Mouse (Mus musculus): ENCODE results near the gene Eef1akmt3. TPM values are rescaled to one million over a fixed set of nuclear protein-coding genes. Genes with fewer than 3 reads are reported as not detected.
A peak's percentile ranks its signal among the peaks of the same experiment; 100 is the strongest.

Gene Eef1akmt3
- polyA plus RNA-seq, 1 experiment from 2014 or later: 0.30 TPM

- H3K36me3 ChIP-seq (ENCODE audit: control insufficient read depth, insufficient read depth, low read length): peaks cover 22% of the 10 kb centered on the region
- peaks cover 6 to 8% of the 10 kb centered on the region in 2 experiments; a peak in 3 of 4 replicates for H3K4me1 ChIP-seq (ENCODE audit: control insufficient read depth in 2 of 2, insufficient read depth in 2 of 2, low read length in 2 of 2)
- H3K9ac ChIP-seq (ENCODE audit: low read length): no peak within 1 kb of the TSS
- H3K27ac ChIP-seq (replicated peaks in 1 of 2; ENCODE audit: control insufficient read depth in 1 of 2, insufficient read depth in 1 of 2, low read depth in 2 of 2, low read length in 2 of 2): no peak within 1 kb of the TSS
- peak within 1 kb of the TSS in 1 of 2 experiments; percentile 12; a peak in 2 of 4 replicates for H3K4me3 ChIP-seq (ENCODE audit: control insufficient read depth in 1 of 2, insufficient read depth in 1 of 2, low read depth in 1 of 2, low read length in 2 of 2)
- no peaks in the 10 kb centered on the region for H3K9me3 ChIP-seq (ENCODE audit: control insufficient read depth, low read length)
- H3K4me2 ChIP-seq (ENCODE audit: low read length): peak within 1 kb of the TSS; percentile 47
- ATAC-seq (ENCODE audit: insufficient number of reproducible peaks, insufficient read depth, low FRiP score, low read depth): no peak
- peaks cover 54% of the 10 kb centered on the region for H3K27me3 ChIP-seq (ENCODE audit: control insufficient read depth, insufficient read depth, low read length)
- 34% methylated on average over 5 of the region's 5 CpGs for WGBS
Observed at GRCm38 (mm10) chr10:127047954-127048353, 6.6 kb upstream of the Eef1akmt3 start, which contains the start of gene Cyp27b1. TSS of gene Cyp27b1 (plus strand) at chr10:127048250.

- WGBS: 81% methylated on average over 6 of the region's 6 CpGs
- H3K4me2 ChIP-seq (ENCODE audit: low read length): no peak overlapping the region
- peaks cover 0 to 6% of the 10 kb centered on the region in 2 experiments; a peak in 3 of 4 replicates for H3K4me1 ChIP-seq (ENCODE audit: control insufficient read depth in 2 of 2, insufficient read depth in 2 of 2, low read length in 2 of 2)
- H3K27me3 ChIP-seq (ENCODE audit: control insufficient read depth, insufficient read depth, low read length): peaks cover 17% of the 10 kb centered on the region
- no peak for ATAC-seq (ENCODE audit: insufficient number of reproducible peaks, insufficient read depth, low FRiP score, low read depth)
- no peak overlapping the region for H3K27ac ChIP-seq (replicated peaks in 1 of 2; ENCODE audit: control insufficient read depth in 1 of 2, insufficient read depth in 1 of 2, low read depth in 2 of 2, low read length in 2 of 2)
- H3K9me3 ChIP-seq (ENCODE audit: control insufficient read depth, low read length): no peaks in the 10 kb centered on the region
- H3K4me3 ChIP-seq (ENCODE audit: control insufficient read depth in 1 of 2, insufficient read depth in 1 of 2, low read depth in 1 of 2, low read length in 2 of 2): no peak overlapping the region
- H3K9ac ChIP-seq (ENCODE audit: low read length): no peak overlapping the region
- H3K36me3 ChIP-seq (ENCODE audit: control insufficient read depth, insufficient read depth, low read length): peaks cover 22% of the 10 kb centered on the region
Observed at GRCm38 (mm10) chr10:127043187-127043586, 1.9 kb upstream of the Eef1akmt3 start.

- Histone ChIP-seq H3K27me3 (ENCODE audit: control insufficient read depth, insufficient read depth, low read length) (peaks cover 11% of the 10 kb centered on the region), H3K27ac (replicated peaks in 1 of 2; ENCODE audit: control insufficient read depth in 1 of 2, insufficient read depth in 1 of 2, low read depth in 2 of 2, low read length in 2 of 2) (peak overlapping the region in 1 of 2 experiments; percentile 50; a peak in 2 of 4 replicates), H3K36me3 (ENCODE audit: control insufficient read depth, insufficient read depth, low read length) (peaks cover 22% of the 10 kb centered on the region), H3K9ac (ENCODE audit: low read length) (peak overlapping the region; percentile 77), H3K9me3 (ENCODE audit: control insufficient read depth, low read length) (no peaks in the 10 kb centered on the region), H3K4me2 (ENCODE audit: low read length) (peak overlapping the region; percentile 96), H3K4me1 (ENCODE audit: control insufficient read depth in 2 of 2, insufficient read depth in 2 of 2, low read length in 2 of 2) (peaks cover 0 to 6% of the 10 kb centered on the region in 2 experiments; a peak in 3 of 4 replicates), H3K4me3 (ENCODE audit: control insufficient read depth in 1 of 2, insufficient read depth in 1 of 2, low read depth in 1 of 2, low read length in 2 of 2) (peak overlapping the region; percentile 62 to 75)
- no peak for ATAC-seq (ENCODE audit: insufficient number of reproducible peaks, insufficient read depth, low FRiP score, low read depth)
- WGBS: 20% methylated on average over 5 of the region's 5 CpGs
Observed at GRCm38 (mm10) chr10:127042468-127043115, 1.3 kb upstream of the Eef1akmt3 start.

GRCm38 (mm10) chr10:127041774-127042338 lies 543 bp upstream of the Eef1akmt3 start:
- peaks cover 0 to 6% of the 10 kb centered on the region in 2 experiments; a peak in 3 of 4 replicates for H3K4me1 ChIP-seq (ENCODE audit: control insufficient read depth in 2 of 2, insufficient read depth in 2 of 2, low read length in 2 of 2)

GRCm38 (mm10) chr10:127040569-127041214 lies 621 bp downstream of the Eef1akmt3 start:
- Histone ChIP-seq H3K4me1 (ENCODE audit: control insufficient read depth in 2 of 2, insufficient read depth in 2 of 2, low read length in 2 of 2) (peaks cover 0 to 6% of the 10 kb centered on the region in 2 experiments; a peak in 3 of 4 replicates), H3K36me3 (ENCODE audit: control insufficient read depth, insufficient read depth, low read length) (peaks cover 18% of the 10 kb centered on the region), H3K27ac (replicated peaks in 1 of 2; ENCODE audit: control insufficient read depth in 1 of 2, insufficient read depth in 1 of 2, low read depth in 2 of 2, low read length in 2 of 2) (no peak overlapping the region), H3K9ac (ENCODE audit: low read length) (peak overlapping the region; percentile 77), H3K27me3 (ENCODE audit: control insufficient read depth, insufficient read depth, low read length) (peaks cover 8% of the 10 kb centered on the region), H3K4me2 (ENCODE audit: low read length) (peak overlapping the region; percentile 96), H3K9me3 (ENCODE audit: control insufficient read depth, low read length) (no peaks in the 10 kb centered on the region), H3K4me3 (ENCODE audit: control insufficient read depth in 1 of 2, insufficient read depth in 1 of 2, low read depth in 1 of 2, low read length in 2 of 2) (peak overlapping the region; percentile 62 to 75)
- no peak for ATAC-seq (ENCODE audit: insufficient number of reproducible peaks, insufficient read depth, low FRiP score, low read depth)
- WGBS: 2% methylated on average over 20 of the region's 20 CpGs

More at GRCm38 (mm10) chr10:127041774-127042338, 543 bp upstream of the Eef1akmt3 start:
- peak; percentile 79 for ATAC-seq (ENCODE audit: insufficient number of reproducible peaks, insufficient read depth, low FRiP score, low read depth)
- H3K36me3 ChIP-seq (ENCODE audit: control insufficient read depth, insufficient read depth, low read length): peaks cover 22% of the 10 kb centered on the region
- peak overlapping the region; percentile 62 to 75 for H3K4me3 ChIP-seq (ENCODE audit: control insufficient read depth in 1 of 2, insufficient read depth in 1 of 2, low read depth in 1 of 2, low read length in 2 of 2)
- H3K27ac ChIP-seq (replicated peaks in 1 of 2; ENCODE audit: control insufficient read depth in 1 of 2, insufficient read depth in 1 of 2, low read depth in 2 of 2, low read length in 2 of 2): peak overlapping the region; percentile 20 to 50; a peak in 3 of 4 replicates
- peak overlapping the region; percentile 77 for H3K9ac ChIP-seq (ENCODE audit: low read length)
- peak overlapping the region; percentile 96 for H3K4me2 ChIP-seq (ENCODE audit: low read length)
- WGBS: under 1% methylated on average over 44 of the region's 44 CpGs
- peaks cover 8% of the 10 kb centered on the region for H3K27me3 ChIP-seq (ENCODE audit: control insufficient read depth, insufficient read depth, low read length)
- H3K9me3 ChIP-seq (ENCODE audit: control insufficient read depth, low read length): no peaks in the 10 kb centered on the region

GRCm38 (mm10) chr10:127037641-127038040 lies 3.7 kb downstream of the Eef1akmt3 start:
- Histone ChIP-seq H3K27me3 (ENCODE audit: control insufficient read depth, insufficient read depth, low read length) (peaks cover 8% of the 10 kb centered on the region), H3K4me3 (ENCODE audit: control insufficient read depth in 1 of 2, insufficient read depth in 1 of 2, low read depth in 1 of 2, low read length in 2 of 2) (no peak overlapping the region), H3K4me2 (ENCODE audit: low read length) (no peak overlapping the region), H3K27ac (replicated peaks in 1 of 2; ENCODE audit: control insufficient read depth in 1 of 2, insufficient read depth in 1 of 2, low read depth in 2 of 2, low read length in 2 of 2) (no peak overlapping the region), H3K9me3 (ENCODE audit: control insufficient read depth, low read length) (no peaks in the 10 kb centered on the region), H3K4me1 (ENCODE audit: control insufficient read depth in 2 of 2, insufficient read depth in 2 of 2, low read length in 2 of 2) (peaks cover 0 to 4% of the 10 kb centered on the region in 2 experiments; a peak in 3 of 4 replicates), H3K36me3 (ENCODE audit: control insufficient read depth, insufficient read depth, low read length) (no peaks in the 10 kb centered on the region), H3K9ac (ENCODE audit: low read length) (no peak overlapping the region)
- 76% methylated on average over 12 of the region's 12 CpGs for WGBS
- ATAC-seq (ENCODE audit: insufficient number of reproducible peaks, insufficient read depth, low FRiP score, low read depth): no peak

GRCm38 (mm10) chr10:127036273-127036672 lies 5.0 kb downstream of the Eef1akmt3 start:
- no peaks in the 10 kb centered on the region for H3K4me1 ChIP-seq (ENCODE audit: control insufficient read depth in 2 of 2, insufficient read depth in 2 of 2, low read length in 2 of 2)
- no peak overlapping the region for H3K27ac ChIP-seq (replicated peaks in 1 of 2; ENCODE audit: control insufficient read depth in 1 of 2, insufficient read depth in 1 of 2, low read depth in 2 of 2, low read length in 2 of 2)
- no peak for ATAC-seq (ENCODE audit: insufficient number of reproducible peaks, insufficient read depth, low FRiP score, low read depth)
- H3K36me3 ChIP-seq (ENCODE audit: control insufficient read depth, insufficient read depth, low read length): no peaks in the 10 kb centered on the region
- no peaks in the 10 kb centered on the region for H3K9me3 ChIP-seq (ENCODE audit: control insufficient read depth, low read length)
- peaks cover 8% of the 10 kb centered on the region for H3K27me3 ChIP-seq (ENCODE audit: control insufficient read depth, insufficient read depth, low read length)
- WGBS: 80% methylated on average over 12 of the region's 12 CpGs
- no peak overlapping the region for H3K9ac ChIP-seq (ENCODE audit: low read length)
- no peak overlapping the region for H3K4me2 ChIP-seq (ENCODE audit: low read length)
- H3K4me3 ChIP-seq (ENCODE audit: control insufficient read depth in 1 of 2, insufficient read depth in 1 of 2, low read depth in 1 of 2, low read length in 2 of 2): no peak overlapping the region

Measured in heart, embryonic 14.5 days (tissue).